Mouse (Mus musculus) forebrain, embryonic 15.5 days (tissue): ENCODE measurements around the gene Col25a1. TPM values are rescaled to one million over a fixed set of nuclear protein-coding genes. Genes with fewer than 3 reads are reported as not detected.

Experiments used
- ATAC-seq: fragments of 200-750 bp; cut with Nextera tagmentation; replicated peaks from 2 replicates; pipeline ENCODE4 v1.8.0; 2017; ENCODE audit warnings: mild to moderate bottlenecking, moderate TSS enrichment, moderate library complexity
- H3K27ac ChIP-seq: fragments of 300-500 bp; sonication (generic); replicated peaks from 2 replicates; pipeline ENCODE4 v1.5.1; 2015; ENCODE audit warnings: mild to moderate bottlenecking, inconsistent platforms
- H3K27me3 ChIP-seq: fragments of 300-500 bp; sonication (generic); 2 replicates; pipeline ENCODE4 v1.6.1; 2015; ENCODE audit warnings: inconsistent platforms
- H3K36me3 ChIP-seq: fragments of 300-500 bp; sonication (generic); 2 replicates; pipeline ENCODE4 v1.6.1; 2015; ENCODE audit warnings: mild to moderate bottlenecking, inconsistent platforms
- H3K4me1 ChIP-seq: fragments of 300-500 bp; sonication (generic); 2 replicates; pipeline ENCODE4 v1.6.1; 2015; ENCODE audit warnings: inconsistent platforms
- H3K4me2 ChIP-seq: fragments of 300-500 bp; sonication (generic); replicated peaks from 2 replicates; pipeline ENCODE4 v1.6.1; 2015; ENCODE audit warnings: mild to moderate bottlenecking, inconsistent platforms
- H3K4me3 ChIP-seq: fragments of 300-500 bp; sonication (generic); 2 replicates; pipeline ENCODE4 v1.5.1; 2015; ENCODE audit warnings: mild to moderate bottlenecking, inconsistent platforms
- H3K9ac ChIP-seq: fragments of 300-500 bp; sonication (generic); replicated peaks from 2 replicates; pipeline ENCODE4 v1.6.1; 2015; ENCODE audit warnings: mild to moderate bottlenecking, inconsistent platforms
- H3K9me3 ChIP-seq: fragments of 300-500 bp; sonication (generic); 2 replicates; pipeline ENCODE4 v1.6.1; 2016; ENCODE audit warnings: inconsistent platforms
- WGBS: fragments of 180-500 bp; shearing (Covaris S2); methylation state at CpG from one replicate; pipeline ENCODE4 v1.1.7; 2015; ENCODE audit warnings: mixed read lengths; 5-methylcytosine and 5-hydroxymethylcytosine counted together
- polyA plus RNA-seq: library from polyadenylated mRNA; unstranded; fragments of >200 nt; fragmentation: Nextera tagmentation; extraction: Ambion mirVana; gene quantifications from 2 replicates; pipeline ENCODE4 v1.2.1, GENCODE M21; 2015

The Col25a1 gene
- polyA plus RNA-seq, 1 experiment from 2014 or later = 3.8 TPM

DNA sequence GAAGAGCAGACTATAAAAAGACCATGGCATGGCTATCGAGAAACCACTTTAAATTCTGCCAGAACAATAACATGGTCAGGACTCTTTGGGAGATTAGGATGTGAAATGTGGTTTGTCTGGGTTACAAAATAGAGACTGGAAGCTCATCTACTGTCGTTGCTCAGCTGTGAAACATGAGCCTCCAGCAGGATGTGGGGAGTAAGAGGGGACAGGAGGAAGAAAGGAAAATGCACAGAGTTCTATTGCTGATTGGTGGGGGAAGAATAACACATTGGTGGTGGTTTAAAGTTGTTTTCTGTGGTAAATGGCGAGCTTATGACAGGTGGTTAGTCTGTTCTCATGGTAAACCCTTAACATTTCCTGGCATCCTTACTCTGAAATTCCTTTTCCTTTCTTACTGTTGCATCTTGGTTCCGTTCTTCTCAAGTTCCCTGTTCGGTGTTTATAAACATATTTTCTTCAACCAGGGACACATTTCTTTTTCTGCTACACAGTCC lies 87.0 kb downstream of the Col25a1 start:
- 74% methylated on average over 5 of the region's 5 CpGs for WGBS
- Histone ChIP-seq H3K4me1 (no peaks in the 10 kb centered on the region), H3K9me3 (no peaks in the 10 kb centered on the region), H3K27ac (no peak overlapping the region), H3K27me3 (no peaks in the 10 kb centered on the region), H3K4me2 (no peak overlapping the region), H3K36me3 (no peaks in the 10 kb centered on the region), H3K4me3 (no peak overlapping the region), H3K9ac (no peak overlapping the region)
- no peak for ATAC-seq

DNA sequence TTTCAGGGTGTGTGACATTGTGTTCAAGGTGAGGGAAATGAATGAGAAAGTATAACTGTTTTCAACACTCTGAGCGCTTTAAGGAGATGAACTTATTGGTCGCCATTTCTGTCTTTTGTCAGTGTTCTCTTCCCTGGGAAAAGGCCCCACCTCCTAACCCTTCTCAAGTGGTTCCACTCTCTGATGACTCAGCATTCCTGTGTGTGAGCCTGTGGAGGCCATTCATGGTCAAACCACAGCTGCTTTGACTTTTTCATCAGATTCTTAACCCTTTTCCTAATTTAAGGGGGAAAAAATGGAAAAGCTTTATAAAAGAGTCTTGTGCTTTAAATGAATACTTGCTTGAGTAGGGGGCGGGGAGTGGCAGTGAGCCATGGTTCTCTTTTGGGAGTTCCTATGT lies 89.5 kb downstream of the Col25a1 start:
- Histone ChIP-seq H3K27me3 (no peaks in the 10 kb centered on the region), H3K4me1 (no peaks in the 10 kb centered on the region), H3K9ac (no peak overlapping the region), H3K27ac (no peak overlapping the region), H3K4me3 (no peak overlapping the region), H3K36me3 (no peaks in the 10 kb centered on the region), H3K9me3 (no peaks in the 10 kb centered on the region), H3K4me2 (no peak overlapping the region)
- WGBS = 91% methylated on average over 3 of the region's 3 CpGs
- no peak for ATAC-seq

DNA sequence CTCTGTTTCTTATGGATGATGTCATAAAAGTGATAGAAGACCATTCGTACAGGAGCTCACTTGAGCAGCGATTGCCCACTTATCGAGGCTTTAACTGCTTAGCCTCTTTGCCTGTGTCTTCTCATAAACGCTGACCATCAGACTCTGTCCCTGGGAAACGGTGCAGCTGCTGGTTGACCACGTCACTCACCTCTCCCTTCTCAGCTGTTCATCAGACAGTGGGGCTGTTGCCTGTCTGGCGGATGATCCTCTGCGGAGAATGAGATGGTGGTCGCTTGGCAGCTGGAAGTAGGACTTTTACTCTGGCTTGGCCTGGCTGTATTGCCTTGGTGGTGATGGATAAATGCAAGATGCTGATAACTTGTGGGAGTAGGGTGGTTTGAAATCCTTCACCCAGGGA lies 96.9 kb downstream of the Col25a1 start:
- no peak overlapping the region for H3K27ac ChIP-seq
- no peaks in the 10 kb centered on the region for H3K9me3 ChIP-seq
- no peak overlapping the region for H3K9ac ChIP-seq
- H3K4me2 ChIP-seq = no peak overlapping the region
- H3K36me3 ChIP-seq = no peaks in the 10 kb centered on the region
- no peaks in the 10 kb centered on the region for H3K27me3 ChIP-seq
- WGBS = 95% methylated on average over 9 of the region's 9 CpGs
- H3K4me3 ChIP-seq = no peak overlapping the region
- no peak for ATAC-seq
- no peaks in the 10 kb centered on the region for H3K4me1 ChIP-seq

DNA sequence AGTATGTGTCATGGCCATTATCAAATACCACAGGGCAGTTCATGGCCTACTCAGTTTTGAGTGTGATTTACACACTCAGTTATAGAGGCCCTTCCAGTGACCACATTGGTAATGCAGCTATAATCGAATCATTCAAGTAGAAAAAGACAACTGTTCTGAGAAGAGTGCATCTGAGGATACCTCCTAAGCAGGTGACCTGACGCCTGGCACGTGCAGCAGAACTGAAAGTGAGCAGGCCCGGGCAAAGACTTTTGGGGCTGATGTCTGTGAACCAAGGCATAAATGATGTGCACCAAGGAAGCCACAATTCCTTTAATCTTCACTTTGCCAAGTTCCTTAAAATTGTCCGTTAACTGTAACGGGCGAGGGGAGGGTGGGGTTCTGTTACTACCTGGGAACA lies 101.6 kb downstream of the Col25a1 start:
- Histone ChIP-seq H3K36me3 (no peaks in the 10 kb centered on the region), H3K27ac (no peak overlapping the region), H3K9me3 (no peaks in the 10 kb centered on the region), H3K4me1 (no peaks in the 10 kb centered on the region), H3K27me3 (no peaks in the 10 kb centered on the region), H3K4me3 (no peak overlapping the region), H3K4me2 (no peak overlapping the region), H3K9ac (no peak overlapping the region)
- 95% methylated on average over 7 of the region's 7 CpGs for WGBS
- ATAC-seq = no peak

- 98% methylated on average over 1 of the region's 1 CpGs for WGBS
- H3K4me1 ChIP-seq = no peaks in the 10 kb centered on the region
- H3K36me3 ChIP-seq = no peaks in the 10 kb centered on the region
- no peak overlapping the region for H3K27ac ChIP-seq
- H3K27me3 ChIP-seq = no peaks in the 10 kb centered on the region
- H3K9me3 ChIP-seq = no peaks in the 10 kb centered on the region
- no peak overlapping the region for H3K4me3 ChIP-seq
- no peak for ATAC-seq
- no peak overlapping the region for H3K4me2 ChIP-seq
- H3K9ac ChIP-seq = no peak overlapping the region
Measured at GRCm38 (mm10) chr3:130235233-130235632, 103.9 kb downstream of the Col25a1 start.

- Histone ChIP-seq H3K9ac (no peak overlapping the region), H3K4me1 (no peaks in the 10 kb centered on the region), H3K36me3 (no peaks in the 10 kb centered on the region), H3K9me3 (no peaks in the 10 kb centered on the region), H3K27me3 (no peaks in the 10 kb centered on the region), H3K27ac (no peak overlapping the region), H3K4me3 (no peak overlapping the region), H3K4me2 (no peak overlapping the region)
- WGBS = 95% methylated on average over 7 of the region's 7 CpGs
- no peak for ATAC-seq
Measured at GRCm38 (mm10) chr3:130236129-130236528, 104.8 kb downstream of the Col25a1 start.

GRCm38 (mm10) chr3:130237852-130238251 lies 106.6 kb downstream of the Col25a1 start:
- Histone ChIP-seq H3K4me3 (no peak overlapping the region), H3K4me1 (no peaks in the 10 kb centered on the region), H3K9ac (no peak overlapping the region), H3K4me2 (no peak overlapping the region), H3K36me3 (no peaks in the 10 kb centered on the region), H3K27ac (no peak overlapping the region), H3K27me3 (no peaks in the 10 kb centered on the region), H3K9me3 (no peaks in the 10 kb centered on the region)
- ATAC-seq = no peak
- WGBS = 74% methylated on average over 1 of the region's 1 CpGs

DNA sequence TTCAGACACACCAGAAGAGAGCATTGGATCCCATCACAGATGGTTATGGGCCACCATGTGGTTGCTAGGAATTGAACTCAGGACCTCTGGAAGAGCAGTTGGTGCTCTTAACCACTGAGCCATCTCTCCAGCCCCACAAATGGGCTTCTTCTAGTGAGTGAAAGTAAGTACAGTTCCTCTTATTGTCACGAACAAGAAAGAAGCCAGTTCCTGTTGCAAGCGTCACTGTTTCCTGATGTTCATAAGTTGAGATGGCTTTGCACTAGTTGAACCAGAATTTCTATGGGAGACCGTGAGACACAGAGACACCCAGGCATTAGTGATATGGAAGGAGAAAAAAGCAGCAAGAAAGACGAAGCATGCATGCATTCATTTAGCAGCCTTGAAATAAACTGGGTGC lies 110.6 kb downstream of the Col25a1 start:
- ATAC-seq = no peak
- Histone ChIP-seq H3K27ac (no peak overlapping the region), H3K9me3 (no peaks in the 10 kb centered on the region), H3K27me3 (no peaks in the 10 kb centered on the region), H3K36me3 (no peaks in the 10 kb centered on the region), H3K4me2 (no peak overlapping the region), H3K9ac (no peak overlapping the region), H3K4me1 (no peaks in the 10 kb centered on the region), H3K4me3 (no peak overlapping the region)
- 92% methylated on average over 4 of the region's 4 CpGs for WGBS

- no peaks in the 10 kb centered on the region for H3K36me3 ChIP-seq
- H3K9me3 ChIP-seq = no peaks in the 10 kb centered on the region
- H3K9ac ChIP-seq = no peak overlapping the region
- no peaks in the 10 kb centered on the region for H3K4me1 ChIP-seq
- H3K27me3 ChIP-seq = no peaks in the 10 kb centered on the region
- no peak overlapping the region for H3K4me3 ChIP-seq
- WGBS = 53% methylated on average over 8 of the region's 8 CpGs
- H3K4me2 ChIP-seq = no peak overlapping the region
- no peak overlapping the region for H3K27ac ChIP-seq
- no peak for ATAC-seq
Measured at GRCm38 (mm10) chr3:130242647-130243296, 111.5 kb downstream of the Col25a1 start.

DNA sequence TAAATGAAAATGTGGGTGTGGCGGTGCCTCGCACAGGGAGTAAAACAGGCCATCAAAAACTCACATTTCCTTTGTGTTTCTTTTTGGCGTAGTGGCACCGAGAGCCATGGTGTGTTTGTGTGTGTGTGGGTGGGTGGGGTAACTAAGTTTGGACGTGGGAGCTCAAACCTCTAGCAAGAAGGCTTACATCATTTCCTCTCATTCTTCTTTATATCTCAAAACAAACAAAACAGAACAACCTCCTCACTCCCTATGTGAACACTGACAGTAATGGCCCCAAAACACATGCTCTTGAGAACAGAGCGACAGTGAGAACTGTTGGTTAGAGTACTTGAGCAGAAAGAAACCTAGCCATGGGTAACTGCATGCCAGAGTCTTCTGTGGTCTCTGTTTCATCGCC lies 121.1 kb downstream of the Col25a1 start:
- no peaks in the 10 kb centered on the region for H3K9me3 ChIP-seq
- H3K4me3 ChIP-seq = no peak overlapping the region
- no peaks in the 10 kb centered on the region for H3K36me3 ChIP-seq
- no peak overlapping the region for H3K9ac ChIP-seq
- no peaks in the 10 kb centered on the region for H3K27me3 ChIP-seq
- WGBS = 87% methylated on average over 7 of the region's 7 CpGs
- no peak overlapping the region for H3K27ac ChIP-seq
- no peaks in the 10 kb centered on the region for H3K4me1 ChIP-seq
- no peak for ATAC-seq
- H3K4me2 ChIP-seq = no peak overlapping the region

- Histone ChIP-seq H3K27me3 (no peaks in the 10 kb centered on the region), H3K4me3 (no peak overlapping the region), H3K9me3 (no peaks in the 10 kb centered on the region), H3K27ac (no peak overlapping the region), H3K4me2 (no peak overlapping the region), H3K9ac (no peak overlapping the region), H3K4me1 (no peaks in the 10 kb centered on the region), H3K36me3 (no peaks in the 10 kb centered on the region)
- 95% methylated on average over 3 of the region's 3 CpGs for WGBS
- no peak for ATAC-seq
Measured at GRCm38 (mm10) chr3:130256059-130256458, 124.8 kb downstream of the Col25a1 start.

DNA sequence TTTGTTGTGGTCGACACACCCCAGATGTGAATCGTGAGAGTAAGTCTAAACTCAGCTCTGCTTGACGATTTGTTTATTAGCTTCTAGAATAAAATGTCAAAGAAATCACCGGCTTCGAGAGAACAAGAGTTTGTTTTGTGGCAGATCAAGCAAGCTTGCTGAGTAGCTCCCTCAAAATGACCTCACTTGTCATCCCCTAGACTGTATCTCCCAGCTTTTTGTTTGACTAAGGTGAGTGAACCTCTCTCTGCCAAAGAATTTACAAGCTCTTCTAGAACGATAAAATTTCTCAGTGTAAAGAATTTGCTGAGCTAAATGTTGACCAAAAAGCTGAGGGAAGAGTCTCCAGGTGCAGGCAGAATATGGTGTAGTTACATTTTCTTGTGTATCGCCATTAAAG lies 125.3 kb downstream of the Col25a1 start:
- Histone ChIP-seq H3K4me2 (no peak overlapping the region), H3K9me3 (no peaks in the 10 kb centered on the region), H3K4me1 (no peaks in the 10 kb centered on the region), H3K27ac (no peak overlapping the region), H3K27me3 (no peaks in the 10 kb centered on the region), H3K4me3 (no peak overlapping the region), H3K9ac (no peak overlapping the region), H3K36me3 (no peaks in the 10 kb centered on the region)
- no peak for ATAC-seq
- 91% methylated on average over 7 of the region's 7 CpGs for WGBS

DNA sequence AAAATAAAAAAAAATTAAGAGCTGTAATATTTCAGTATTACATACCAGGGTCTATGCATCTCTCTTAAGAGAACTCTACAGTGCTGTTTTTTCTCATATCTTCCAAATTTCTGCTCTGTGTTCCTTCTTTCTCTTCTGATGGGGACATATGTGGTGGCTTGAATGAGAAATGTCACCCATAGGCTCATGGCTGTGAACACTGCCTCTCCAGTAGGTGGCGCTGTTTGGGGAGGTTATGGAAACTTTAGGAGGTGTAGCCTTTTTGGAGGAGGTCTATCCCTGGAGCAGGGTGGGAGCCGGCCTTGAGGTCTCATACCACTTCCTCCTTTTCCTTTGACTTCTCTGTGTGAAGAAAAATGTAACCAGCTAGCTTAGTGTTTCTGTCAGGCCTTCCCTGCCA lies 128.4 kb downstream of the Col25a1 start:
- no peak for ATAC-seq
- 92% methylated on average over 2 of the region's 2 CpGs for WGBS
- H3K4me1 ChIP-seq = no peaks in the 10 kb centered on the region
- no peak overlapping the region for H3K27ac ChIP-seq
- no peaks in the 10 kb centered on the region for H3K27me3 ChIP-seq
- H3K4me3 ChIP-seq = no peak overlapping the region
- no peak overlapping the region for H3K9ac ChIP-seq
- H3K4me2 ChIP-seq = no peak overlapping the region
- no peaks in the 10 kb centered on the region for H3K9me3 ChIP-seq
- H3K36me3 ChIP-seq = no peaks in the 10 kb centered on the region
